Mouse (Mus musculus) G1E (cell line): ENCODE data around the gene St7.

ENCODE experiments used
- CTCF ChIP-seq: IDR thresholded peaks from 2 replicates; pipeline ENCODE4 v1.5.1; 2012; ENCODE audit warnings: low read depth, low read length, inconsistent platforms, mixed read lengths
- GATA1 ChIP-seq: IDR thresholded peaks from 2 replicates; pipeline ENCODE4 v1.6.1; 2012; ENCODE audit warnings: borderline replicate concordance, low read length, inconsistent platforms, mixed read lengths

DNA sequence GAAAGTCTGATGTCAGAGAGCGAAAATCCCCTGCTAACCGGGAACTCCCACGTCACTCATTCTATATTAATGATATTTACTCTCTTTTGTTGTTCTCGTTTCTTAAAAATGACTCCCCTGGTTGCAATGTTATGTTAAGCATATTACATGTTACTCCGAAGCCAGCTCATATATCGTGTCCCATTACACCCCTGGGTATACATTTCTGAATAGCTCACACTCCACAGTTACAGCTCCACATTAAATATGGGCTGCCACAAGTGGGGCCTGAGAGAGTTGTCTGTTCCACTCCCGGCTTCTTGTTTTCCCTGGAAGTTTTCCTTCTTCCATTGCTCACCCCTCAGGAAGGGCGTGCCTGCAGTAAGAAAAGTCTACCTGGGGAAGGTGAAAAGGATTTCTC lies 259.0 kb downstream of the St7 start:
- TF ChIP-seq CTCF = no peak
- no peak for TF ChIP-seq GATA1
